Mouse (Mus musculus): ENCODE measurements around the gene Rxrb. TPM values are rescaled to one million over a fixed set of nuclear protein-coding genes. Genes with fewer than 3 reads are reported as not detected.

Rxrb gene
- polyA plus RNA-seq, 1 experiment from 2014 or later: 61.1 TPM

- WGBS: 2% methylated on average over 36 of the region's 36 CpGs
- no peak for ATAC-seq (ENCODE audit: low FRiP score, low read depth)
- peak overlapping the region; percentile 63 for H3K4me3 ChIP-seq
- H3K4me2 ChIP-seq: peak overlapping the region; percentile 92
- peak overlapping the region; percentile 98 for H3K27ac ChIP-seq (replicated peaks)
- H3K4me1 ChIP-seq (replicated peaks): peaks cover 77% of the 10 kb centered on the region
- H3K36me3 ChIP-seq: peaks cover 15% of the 10 kb centered on the region
- no peaks in the 10 kb centered on the region for H3K27me3 ChIP-seq
- H3K9me3 ChIP-seq: no peaks in the 10 kb centered on the region
- peak overlapping the region; percentile 55 for H3K9ac ChIP-seq
Measured at GRCm38 (mm10) chr17:34026917-34027655, 4.5 kb upstream of the Rxrb start.

- under 1% methylated on average over 47 of the region's 49 CpGs for WGBS
- H3K9ac ChIP-seq: peak within 1 kb of the TSS; percentile 55
- peaks cover 76% of the 10 kb centered on the region for H3K4me1 ChIP-seq (replicated peaks)
- peaks cover 15% of the 10 kb centered on the region for H3K36me3 ChIP-seq
- peak; percentile 73 for ATAC-seq (ENCODE audit: low FRiP score, low read depth)
- peak within 1 kb of the TSS; percentile 92 for H3K4me2 ChIP-seq
- peak within 1 kb of the TSS; percentile 63 for H3K4me3 ChIP-seq
- peak within 1 kb of the TSS; percentile 98 for H3K27ac ChIP-seq (replicated peaks)
- no peaks in the 10 kb centered on the region for H3K27me3 ChIP-seq
- no peaks in the 10 kb centered on the region for H3K9me3 ChIP-seq
Measured at GRCm38 (mm10) chr17:34027656-34028223, 3.9 kb upstream of the Rxrb start, which contains the start of gene H2-Ke6. Gene H2-Ke6, minus strand, starts transcription at chr17:34028060.

- Histone ChIP-seq H3K9me3 (no peaks in the 10 kb centered on the region), H3K9ac (no peak overlapping the region; the same call in 1 of the 2 replicates), H3K27me3 (no peaks in the 10 kb centered on the region), H3K27ac (replicated peaks) (peak overlapping the region; percentile 98), H3K4me2 (peak overlapping the region; percentile 92), H3K4me3 (peak overlapping the region; percentile 63), H3K4me1 (replicated peaks) (peaks cover 76% of the 10 kb centered on the region), H3K36me3 (peaks cover 15% of the 10 kb centered on the region)
- no peak for ATAC-seq (ENCODE audit: low FRiP score, low read depth)
- WGBS: 40% methylated on average over 17 of the region's 17 CpGs
Measured at GRCm38 (mm10) chr17:34028501-34029149, 3.0 kb upstream of the Rxrb start.

- peak overlapping the region; percentile 96 for H3K4me2 ChIP-seq
- WGBS: 89% methylated on average over 18 of the region's 18 CpGs
- no peaks in the 10 kb centered on the region for H3K9me3 ChIP-seq
- ATAC-seq (ENCODE audit: low FRiP score, low read depth): no peak
- peaks cover 17% of the 10 kb centered on the region for H3K36me3 ChIP-seq
- H3K9ac ChIP-seq: no peak overlapping the region
- H3K4me1 ChIP-seq (replicated peaks): peaks cover 79% of the 10 kb centered on the region
- no peak overlapping the region for H3K27ac ChIP-seq (replicated peaks)
- H3K27me3 ChIP-seq: no peaks in the 10 kb centered on the region
- peak overlapping the region; percentile 64; the same call in 1 of the 2 replicates for H3K4me3 ChIP-seq
Measured at GRCm38 (mm10) chr17:34029150-34029889, 2.3 kb upstream of the Rxrb start.

- Histone ChIP-seq H3K4me3 (peak overlapping the region; percentile 64), H3K9ac (peak overlapping the region; percentile 76), H3K9me3 (no peaks in the 10 kb centered on the region), H3K4me1 (replicated peaks) (peaks cover 79% of the 10 kb centered on the region), H3K36me3 (peaks cover 22% of the 10 kb centered on the region), H3K4me2 (peak overlapping the region; percentile 96), H3K27ac (replicated peaks) (peak overlapping the region; percentile 98; the same call in 1 of the 2 replicates), H3K27me3 (no peaks in the 10 kb centered on the region)
- ATAC-seq (ENCODE audit: low FRiP score, low read depth): no peak
- WGBS: 70% methylated on average over 21 of the region's 21 CpGs
Measured at GRCm38 (mm10) chr17:34029890-34030595, 1.6 kb upstream of the Rxrb start.

- Histone ChIP-seq H3K9me3 (no peaks in the 10 kb centered on the region), H3K9ac (peak overlapping the region; percentile 76), H3K4me1 (replicated peaks) (peaks cover 70% of the 10 kb centered on the region), H3K27me3 (no peaks in the 10 kb centered on the region), H3K4me2 (peak overlapping the region; percentile 96), H3K4me3 (peak overlapping the region; percentile 64), H3K36me3 (peaks cover 27% of the 10 kb centered on the region), H3K27ac (replicated peaks) (peak overlapping the region; percentile 98)
- no peak for ATAC-seq (ENCODE audit: low FRiP score, low read depth)
- 8% methylated on average over 20 of the region's 20 CpGs for WGBS
Measured at GRCm38 (mm10) chr17:34030861-34031326, 718 bp upstream of the Rxrb start.

GRCm38 (mm10) chr17:34032174-34032632 lies 591 bp downstream of the Rxrb start:
- H3K9ac ChIP-seq: peak overlapping the region; percentile 94
- no peak for ATAC-seq (ENCODE audit: low FRiP score, low read depth)
- peaks cover 57% of the 10 kb centered on the region for H3K4me1 ChIP-seq (replicated peaks)
- H3K36me3 ChIP-seq: peaks cover 40% of the 10 kb centered on the region
- H3K4me2 ChIP-seq: peak overlapping the region; percentile 96
- peak overlapping the region; percentile 98 for H3K27ac ChIP-seq (replicated peaks)
- no peaks in the 10 kb centered on the region for H3K9me3 ChIP-seq
- peak overlapping the region; percentile 64 for H3K4me3 ChIP-seq
- H3K27me3 ChIP-seq: no peaks in the 10 kb centered on the region
- under 1% methylated on average over 40 of the region's 48 CpGs for WGBS

- peak overlapping the region; percentile 96 for H3K4me2 ChIP-seq
- peaks cover 46% of the 10 kb centered on the region for H3K36me3 ChIP-seq
- peak overlapping the region; percentile 98; the same call in 1 of the 2 replicates for H3K27ac ChIP-seq (replicated peaks)
- peak overlapping the region; percentile 94 for H3K9ac ChIP-seq
- 70% methylated on average over 9 of the region's 9 CpGs for WGBS
- ATAC-seq (ENCODE audit: low FRiP score, low read depth): no peak
- H3K9me3 ChIP-seq: no peaks in the 10 kb centered on the region
- peaks cover 52% of the 10 kb centered on the region for H3K4me1 ChIP-seq (replicated peaks)
- H3K4me3 ChIP-seq: peak overlapping the region; percentile 64
- H3K27me3 ChIP-seq: 0 out of 2 replicates have a peak, but pooled peaks cover 5% of the 10 kb centered on the region
Measured at GRCm38 (mm10) chr17:34032806-34033205, 1.2 kb downstream of the Rxrb start.

- H3K9ac ChIP-seq: 0 out of 2 replicates have a peak overlapping the region, but pooled peaks have one; percentile 94
- no peaks in the 10 kb centered on the region for H3K9me3 ChIP-seq
- WGBS: 91% methylated on average over 9 of the region's 9 CpGs
- H3K4me3 ChIP-seq: no peak overlapping the region
- H3K4me1 ChIP-seq (replicated peaks): peaks cover 50% of the 10 kb centered on the region
- H3K27ac ChIP-seq (replicated peaks): no peak overlapping the region
- peaks cover 44% of the 10 kb centered on the region for H3K36me3 ChIP-seq
- peak overlapping the region; percentile 96; the same call in 1 of the 2 replicates for H3K4me2 ChIP-seq
- no peak for ATAC-seq (ENCODE audit: low FRiP score, low read depth)
- H3K27me3 ChIP-seq: 0 out of 2 replicates have a peak, but pooled peaks cover 6% of the 10 kb centered on the region
Measured at GRCm38 (mm10) chr17:34033441-34033840, 1.8 kb downstream of the Rxrb start.

- Histone ChIP-seq H3K9me3 (no peaks in the 10 kb centered on the region), H3K4me3 (no peak overlapping the region)
Measured at GRCm38 (mm10) chr17:34034064-34034463, 2.5 kb downstream of the Rxrb start.

GRCm38 (mm10) chr17:34035517-34035916 lies 3.9 kb downstream of the Rxrb start:
- Histone ChIP-seq H3K4me2 (no peak overlapping the region), H3K27ac (replicated peaks) (no peak overlapping the region), H3K27me3 (0 out of 2 replicates have a peak, but pooled peaks cover 6% of the 10 kb centered on the region), H3K4me3 (no peak overlapping the region), H3K36me3 (peaks cover 30% of the 10 kb centered on the region), H3K4me1 (replicated peaks) (peaks cover 48% of the 10 kb centered on the region), H3K9me3 (no peaks in the 10 kb centered on the region), H3K9ac (no peak overlapping the region)
- 90% methylated on average over 9 of the region's 9 CpGs for WGBS
- ATAC-seq (ENCODE audit: low FRiP score, low read depth): no peak

More at GRCm38 (mm10) chr17:34034064-34034463, 2.5 kb downstream of the Rxrb start:
- Histone ChIP-seq H3K27me3 (0 out of 2 replicates have a peak, but pooled peaks cover 6% of the 10 kb centered on the region), H3K36me3 (peaks cover 38% of the 10 kb centered on the region), H3K27ac (replicated peaks) (no peak overlapping the region), H3K4me2 (no peak overlapping the region), H3K9ac (no peak overlapping the region), H3K4me1 (replicated peaks) (peaks cover 50% of the 10 kb centered on the region)
- ATAC-seq (ENCODE audit: low FRiP score, low read depth): no peak
- 79% methylated on average over 10 of the region's 10 CpGs for WGBS

Measured in hindbrain, embryonic 15.5 days (tissue).